Mouse (Mus musculus): ENCODE measurements around the gene Ppp1r13l.

GRCm38 (mm10) chr7:19383708-19384107 lies 24.2 kb downstream of the Ppp1r13l start:
- no peak for TF ChIP-seq POLR2A (IDR thresholded peaks at IDR 0.05; ENCODE audit: low read depth, low read length)
- TF ChIP-seq CTCF (conservative IDR thresholded peaks at IDR 0.05; ENCODE audit: insufficient read depth, insufficient read length, low read depth, low read length) = no peak

Data from kidney, adult 2 months (tissue).